Mouse (Mus musculus): ENCODE data around the gene Syt8.

GRCm38 (mm10) chr7:142473476-142473875, 38.8 kb downstream of the Syt8 start:
- TF ChIP-seq TAL1 (IDR thresholded peaks at IDR 0.05; ENCODE audit: low read length) (no peak), GATA1 (IDR thresholded peaks at IDR 0.05; ENCODE audit: low read length) (no peak)

Data from erythroblast, embryonic 14.5 days (primary cell).